In genomic region chr2:92954404-92955114, GRCm38 (mm10) we compare ENCODE assay signal across 9 mouse cellular contexts. TPM values are rescaled to one million over a fixed set of nuclear protein-coding genes. Genes with fewer than 3 reads are reported as not detected.
DNase-seq lines count a peak whose midpoint lies in the region; ATAC-seq and TF ChIP-seq lines count a peak whose summit lies in the region.
"Had no signal": no experiment of that assay in that cellular context is flagged by ENCODE, and none has a peak within 500 bp of the region (broad histone marks: within the 10 kb centered on the region; RNA-seq: fewer than 3 reads in every experiment).

No protein-coding gene starts in this region.

- H3K27me3 ChIP-seq in stomach, postnatal 0 days (ENCODE audit: control insufficient read depth, insufficient read depth, low read length), result no peaks in the 10 kb centered on the region
- H3K27me3 ChIP-seq: liver, embryonic 15.5 days had no signal

- H3K4me3 ChIP-seq in ES-E14 (ENCODE audit: insufficient read depth in 1 of 2, low read depth in 1 of 2, low read length in 2 of 2, poor library complexity in 1 of 2, severe bottlenecking in 1 of 2), result no peak overlapping the region
- no peak overlapping the region for H3K4me3 ChIP-seq in layer of hippocampus, adult 2 months
- H3K4me3 ChIP-seq in stomach, postnatal 0 days (ENCODE audit: low read depth, low read length), result no peak overlapping the region
- H3K4me3 ChIP-seq: liver, embryonic 15.5 days had no signal

- H3K9ac ChIP-seq in ES-E14 (ENCODE audit: insufficient read depth, low read depth, low read length, poor library complexity, severe bottlenecking), result no peak overlapping the region
- H3K9ac ChIP-seq in stomach, postnatal 0 days (ENCODE audit: low read length), result no peak overlapping the region
- H3K9ac ChIP-seq: liver, embryonic 15.5 days had no signal

- 41% methylated on average over 11 of the region's 11 CpGs for WGBS in stomach, postnatal 0 days

- H3K9me3 ChIP-seq in ES-E14 (ENCODE audit: control insufficient read depth, insufficient read depth, low read depth, low read length), result no peaks in the 10 kb centered on the region
- H3K9me3 ChIP-seq in stomach, postnatal 0 days (ENCODE audit: control insufficient read depth, low read length), result no peaks in the 10 kb centered on the region
- H3K9me3 ChIP-seq: liver, embryonic 15.5 days had no signal

- ATAC-seq in stomach, postnatal 0 days (ENCODE audit: low FRiP score, low TSS enrichment), result no peak

- no peak overlapping the region for H3K27ac ChIP-seq in ES-E14 (ENCODE audit: insufficient read depth, low read depth, low read length, poor library complexity, severe bottlenecking)
- H3K27ac ChIP-seq in layer of hippocampus, adult 2 months, result peak overlapping the region; percentile 74; the same call in 1 of the 2 replicates
- H3K27ac ChIP-seq in stomach, postnatal 0 days (replicated peaks), result no peak overlapping the region
- H3K27ac ChIP-seq: liver, embryonic 15.5 days had no signal

- no peak overlapping the region for H3K4me2 ChIP-seq in stomach, postnatal 0 days (replicated peaks; ENCODE audit: low read depth)
- H3K4me2 ChIP-seq: liver, embryonic 15.5 days had no signal

- no peaks in the 10 kb centered on the region for H3K36me3 ChIP-seq in ES-E14 (ENCODE audit: control insufficient read depth, insufficient read depth, low read length, poor library complexity, severe bottlenecking)
- no peaks in the 10 kb centered on the region for H3K36me3 ChIP-seq in stomach, postnatal 0 days (ENCODE audit: control insufficient read depth, insufficient read depth, low read length)
- H3K36me3 ChIP-seq: liver, embryonic 15.5 days had no signal

- TF ChIP-seq CTCF in layer of hippocampus, adult 2 months (conservative IDR thresholded peaks at IDR 0.05), result peak; percentile 92
- TF ChIP-seq CTCF in stomach, postnatal 0 days (IDR thresholded peaks at IDR 0.05; ENCODE audit: low read depth), result peak; percentile 90

- no peak for TF ChIP-seq EP300 in stomach, postnatal 0 days (optimal IDR thresholded peaks at IDR 0.05)

- DNase-seq in heart, adult 11 months, result peak; percentile 90
- DNase-seq in heart, postnatal 25 days (ENCODE audit: low spot score), result no peak
- DNase-seq in ES-E14 (ENCODE audit: low read depth, low spot score), result peak; percentile 58
- peak; percentile 86 for DNase-seq in cerebellum, adult 11 months
- DNase-seq in gastrocnemius, adult 18-20 months (ENCODE audit: low spot score), result peak; percentile 61
- peak; percentile 58 to 81 for DNase-seq in layer of hippocampus, adult 2 months (ENCODE audit: low spot score in 2 of 2)
- peak; percentile 82 for DNase-seq in lung, postnatal 14 days
- DNase-seq in stomach, postnatal 0 days (ENCODE audit: low spot score), result peak; percentile 74

- in situ Hi-C loops in ES-E14 (cut with MboI; ENCODE audit: low sequenced_read_pairs in 2 of 2, unreplicated experiment in 2 of 2), result no loop called here

- intact Hi-C loops in heart, postnatal 25 days (cut with DNase I), result loop anchor here (2.0 kb wide), 1 partner anchor 50 kb away; no protein-coding TSS in a partner anchor

- peaks cover 0 to 6% of the 10 kb centered on the region in 2 experiments; a peak in 2 of 4 replicates for H3K4me1 ChIP-seq in ES-E14 (ENCODE audit: control insufficient read depth in 2 of 2, insufficient read depth in 2 of 2, low read length in 2 of 2, poor library complexity in 1 of 2)
- no peaks in the 10 kb centered on the region for H3K4me1 ChIP-seq in stomach, postnatal 0 days (replicated peaks; ENCODE audit: control insufficient read depth, insufficient read depth)

TF ChIP-seq in ES-E14, 5 proteins besides CTCF, POLR2A, EP300 and RAD21:
- TF ChIP-seq ZC3H11A (IDR thresholded peaks at IDR 0.05; ENCODE audit: borderline replicate concordance, low read depth, low read length), result peak; percentile 76
- no peak for TF ChIP-seq CHD2 (IDR thresholded peaks at IDR 0.05; ENCODE audit: low read depth, low read length)

RNA-seq across cellular contexts. Expression of gene Syt13, which starts 39.7 kb away (rescaled TPM):
- total RNA-seq in heart, postnatal 25 days (2021), result under 1 TPM; 0.18 to 0.25 TPM
- total RNA-seq in ES-E14 (2012; rRNA removed), result 4.4 and 5.8 TPM in 2 replicates
- under 1 TPM in 1 of 2 experiments, not detected in 1; 0.21 TPM for total RNA-seq in gastrocnemius, adult 18-20 months (2021)
- total RNA-seq in layer of hippocampus, adult 2 months (2021), result 100 to 1,000 TPM; 153 to 163 TPM
- polyA plus RNA-seq in stomach, postnatal 0 days (2015; fragmentation: Nextera tagmentation; extraction: Ambion mirVana), result 4.1 and 5.0 TPM in 2 replicates

Comparison
In these comparisons a context has a peak if more than half of its experiments do, and no peak if none do; other contexts are left out.
1. RNA of gene Syt13, which starts 39.7 kb away (total RNA-seq): 153 to 163 TPM in layer of hippocampus, adult 2 months; 4.4 to 5.8 TPM in ES-E14, 0.18 to 0.25 TPM in heart, postnatal 25 days and 0.21 TPM in gastrocnemius, adult 18-20 months; every median in the first group is over 10 times any median in the second.